Mouse (Mus musculus) thymus, postnatal 14 days (tissue): Measurements from ENCODE around the gene Rab42.
A peak's percentile ranks its signal among the peaks of the same experiment; 100 is the strongest.

Experiments
- DNase-seq: peaks from one replicate; pipeline ENCODE4 v3.0.0; 2021

Gene Rab42

DNA sequence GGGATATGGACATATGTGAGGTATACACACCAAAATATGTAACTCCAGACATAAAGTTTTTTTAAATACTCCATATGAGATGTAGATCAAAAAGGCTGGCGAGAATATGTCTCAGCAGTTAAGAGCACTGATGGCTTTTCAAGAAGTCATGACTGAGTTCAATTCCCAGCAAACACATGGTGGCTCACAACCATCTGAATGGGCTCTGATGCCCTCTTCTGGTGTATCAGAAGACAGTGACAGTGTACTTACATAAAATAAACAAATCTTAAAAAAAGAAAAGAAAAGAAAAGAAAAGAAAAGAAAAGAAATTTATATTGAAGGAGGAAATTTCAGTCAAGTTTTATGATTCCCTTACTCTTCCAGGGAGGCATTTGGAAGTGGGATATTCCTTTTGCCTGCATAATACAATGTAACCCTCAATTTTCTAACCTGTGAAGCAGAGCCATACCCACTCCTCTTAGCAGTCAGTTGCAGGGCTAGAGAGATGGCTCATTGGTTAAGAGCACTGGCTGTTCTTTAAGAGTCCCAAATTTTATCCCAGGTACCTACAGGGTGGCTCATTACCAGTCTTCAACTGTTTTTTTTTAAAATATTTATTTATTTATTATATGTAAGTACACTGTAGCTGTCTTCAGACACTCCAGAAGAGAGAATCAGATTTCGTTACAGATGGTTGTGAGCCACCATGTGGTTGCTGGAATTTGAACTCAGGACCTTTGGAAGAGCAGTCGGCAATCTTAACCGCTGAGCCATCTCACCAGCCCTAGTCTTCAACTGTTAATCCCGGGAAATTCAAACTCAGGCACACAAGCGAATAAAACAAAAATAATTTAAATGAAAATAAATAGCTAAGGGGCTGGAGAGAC is 34.1 kb downstream of the Rab42 start:
- DNase-seq: peak; percentile 31

DNA sequence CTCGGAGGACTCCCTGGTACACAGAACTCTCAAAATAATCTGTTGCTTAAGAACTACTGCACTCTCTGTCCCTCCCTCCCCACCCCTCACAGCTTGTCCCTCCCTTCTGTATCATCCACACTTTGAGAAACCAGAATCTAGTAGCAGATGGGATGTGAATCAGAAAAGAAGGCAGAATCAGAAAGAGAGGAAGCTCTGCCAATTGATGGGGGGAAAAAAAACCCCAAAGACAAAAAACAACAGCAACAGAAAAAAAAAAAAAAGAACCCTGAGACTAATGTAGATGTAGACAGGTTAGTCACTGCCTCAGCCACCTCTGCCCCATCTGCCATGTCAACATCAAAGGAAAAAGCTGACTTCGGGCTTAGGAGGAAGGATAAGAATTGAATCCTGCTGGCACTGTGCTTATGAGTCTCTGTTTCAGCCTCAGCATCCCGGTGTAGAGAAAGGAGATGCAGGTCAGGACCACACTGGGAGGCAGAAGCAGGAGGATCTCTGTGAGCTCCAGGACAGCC is 36.3 kb downstream of the Rab42 start:
- no peak for DNase-seq

DNA sequence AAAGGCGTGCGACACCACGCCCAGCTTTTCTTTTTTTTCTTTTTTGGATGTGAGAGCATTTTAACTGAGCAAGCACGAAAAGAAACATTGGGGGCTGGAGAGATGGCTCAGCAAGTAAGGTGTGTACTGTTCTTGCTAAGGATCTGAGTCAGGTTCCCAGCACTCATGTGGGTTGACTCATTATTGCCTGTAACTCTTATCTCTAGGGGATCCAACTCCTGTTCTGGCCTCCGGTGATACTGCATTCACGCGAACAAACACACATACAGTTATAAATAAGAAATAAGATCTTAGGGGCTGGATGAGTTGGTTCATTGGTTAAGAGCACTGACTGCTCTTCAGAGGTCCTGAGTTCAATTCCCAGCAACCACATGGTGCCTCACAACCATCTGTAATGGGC is 39.9 kb downstream of the Rab42 start:
- DNase-seq: no peak

DNA sequence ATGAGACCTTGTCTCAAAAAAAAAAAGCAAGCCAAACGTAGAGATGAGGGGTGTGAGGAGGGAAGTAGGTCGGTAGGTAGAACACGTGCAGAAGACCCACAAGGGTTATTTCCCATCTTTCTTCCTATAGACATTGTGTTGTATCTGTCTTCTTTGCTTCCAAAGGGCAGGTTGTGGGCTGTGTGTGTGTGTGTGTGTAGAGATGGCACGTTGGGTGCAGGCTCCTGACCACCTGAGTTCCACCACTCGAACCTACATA is 40.9 kb downstream of the Rab42 start:
- DNase-seq: no peak

DNA sequence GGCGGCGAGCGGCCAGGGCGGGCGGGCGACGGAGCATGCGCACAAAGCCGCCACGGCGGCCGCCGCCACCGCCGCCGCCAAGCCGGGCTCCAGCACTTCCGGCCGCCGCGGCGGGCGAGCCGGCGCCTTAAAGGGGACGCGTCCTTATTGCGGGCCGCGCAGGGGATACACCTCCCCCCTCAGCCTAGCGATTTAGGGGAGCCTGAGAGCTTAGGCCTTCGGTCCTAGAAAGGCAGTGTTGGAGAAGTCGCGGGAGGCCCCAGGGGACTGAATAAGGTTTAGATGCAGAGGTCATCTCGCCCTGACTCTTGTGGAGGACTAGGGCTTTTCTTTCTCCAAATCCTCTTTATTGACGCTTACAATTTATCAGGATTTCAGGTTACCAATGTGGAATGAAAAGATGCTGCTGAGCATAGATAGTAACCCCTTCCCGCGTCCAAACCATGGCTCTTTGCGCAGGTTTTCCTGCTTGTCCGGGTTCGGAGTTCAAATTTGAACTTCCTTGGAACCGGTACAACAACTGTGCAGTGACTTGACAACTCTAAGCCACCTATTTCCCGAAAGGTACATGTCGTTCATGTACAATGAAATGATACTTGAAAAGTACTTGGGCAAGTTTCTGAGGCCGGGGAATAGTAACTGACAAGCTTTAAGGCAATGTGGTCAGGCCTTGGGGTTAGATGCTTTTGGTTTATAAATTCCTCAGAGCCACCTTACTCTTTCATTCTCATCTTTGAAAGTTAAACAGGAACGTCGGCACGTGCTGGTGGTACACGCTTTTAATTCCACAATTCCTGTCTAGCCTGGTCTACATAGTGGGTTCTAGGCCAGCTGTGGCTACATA is 41.4 kb downstream of the Rab42 start, which contains the start of gene Gmeb1:
Gmeb1 (minus strand) TSS at position 89 of the 844 bp plus-strand sequence.
- DNase-seq: peak; percentile 87

DNA sequence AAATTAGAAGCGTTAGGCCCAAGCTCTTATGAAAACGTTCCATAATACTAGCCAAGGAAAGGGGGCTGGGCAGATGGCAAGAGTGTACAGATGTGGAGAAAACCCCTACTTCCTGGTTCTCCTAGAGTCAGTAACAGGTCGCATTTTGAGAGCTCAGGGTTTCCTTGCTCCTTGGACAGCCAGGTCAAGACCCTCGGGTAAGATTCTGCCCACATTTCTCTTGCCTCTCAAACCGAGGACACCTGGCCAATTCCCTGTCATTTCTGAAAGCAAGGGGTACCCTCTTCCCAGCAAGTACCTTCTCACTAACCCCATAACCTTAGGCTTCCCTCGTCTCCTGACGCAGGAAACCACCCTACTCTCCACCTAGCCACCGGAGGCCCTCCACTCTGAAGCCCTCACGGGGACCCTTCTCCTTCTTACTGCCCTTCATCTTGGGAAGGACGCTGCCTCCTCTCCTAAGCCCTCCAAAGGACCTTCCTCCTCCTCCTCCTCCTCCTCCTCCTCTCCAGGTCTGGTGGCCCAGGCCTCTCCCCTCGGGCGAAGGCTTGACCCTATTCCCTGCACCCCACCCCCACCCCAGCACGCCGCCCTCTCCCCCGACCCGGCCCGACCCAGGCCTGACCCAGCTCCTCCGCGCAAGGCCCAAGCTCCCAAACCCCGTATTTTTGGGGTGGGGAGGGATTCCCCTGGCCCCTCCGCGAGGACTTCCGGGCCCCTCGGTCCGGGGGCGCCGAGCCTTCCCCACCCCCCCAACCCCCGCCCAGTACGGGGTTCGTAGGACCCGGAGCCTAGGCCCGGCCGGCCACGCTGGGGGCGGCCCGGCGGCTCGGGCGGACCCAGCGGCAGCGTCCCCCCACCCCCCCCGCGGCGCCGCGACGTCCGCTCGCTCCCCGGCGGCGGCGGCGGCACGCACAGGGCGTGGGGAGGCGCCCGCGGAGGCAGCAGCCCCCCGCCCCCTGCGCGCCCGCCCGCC is 42.5 kb downstream of the Rab42 start:
- DNase-seq: peak; percentile 62

DNA sequence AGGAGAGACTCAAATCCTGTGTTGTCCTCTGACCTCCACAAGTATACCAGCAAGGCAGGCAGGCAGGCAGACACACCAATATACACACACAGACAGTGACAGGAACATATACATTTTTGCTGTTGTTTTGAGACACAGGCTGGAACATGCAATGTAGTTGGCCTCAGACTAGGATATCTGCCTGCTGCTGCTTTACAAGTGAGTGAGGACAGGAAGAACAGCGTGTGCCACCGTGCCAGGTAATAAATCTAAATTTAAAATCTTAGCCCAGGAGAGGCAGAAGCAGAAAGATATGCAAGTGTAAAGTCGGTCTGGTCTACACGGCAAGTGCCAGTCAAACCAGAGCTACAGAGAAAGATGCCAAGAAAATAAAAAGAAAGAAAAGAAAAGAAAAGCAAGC is 43.9 kb downstream of the Rab42 start:
- DNase-seq: no peak

DNA sequence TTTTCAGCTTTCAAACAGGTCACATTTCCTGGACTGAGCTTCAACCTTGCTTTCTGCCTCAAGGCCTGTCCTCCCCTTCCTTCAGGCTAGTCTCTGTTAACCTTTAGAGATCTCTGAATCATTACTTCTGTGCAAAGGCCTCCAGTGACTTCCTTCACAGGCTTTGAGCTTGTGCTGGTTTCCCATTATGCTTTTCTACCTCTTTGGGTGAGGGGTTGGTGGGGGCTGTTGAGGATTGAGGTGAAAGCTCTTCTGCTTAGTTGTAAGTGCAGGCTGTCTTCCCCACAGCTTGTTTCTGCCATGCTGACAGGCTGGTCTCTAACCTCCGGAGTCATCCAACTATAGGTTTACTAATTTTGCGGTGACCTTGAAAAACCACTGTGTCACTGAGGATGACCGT is 46.8 kb downstream of the Rab42 start:
- DNase-seq: no peak

DNA sequence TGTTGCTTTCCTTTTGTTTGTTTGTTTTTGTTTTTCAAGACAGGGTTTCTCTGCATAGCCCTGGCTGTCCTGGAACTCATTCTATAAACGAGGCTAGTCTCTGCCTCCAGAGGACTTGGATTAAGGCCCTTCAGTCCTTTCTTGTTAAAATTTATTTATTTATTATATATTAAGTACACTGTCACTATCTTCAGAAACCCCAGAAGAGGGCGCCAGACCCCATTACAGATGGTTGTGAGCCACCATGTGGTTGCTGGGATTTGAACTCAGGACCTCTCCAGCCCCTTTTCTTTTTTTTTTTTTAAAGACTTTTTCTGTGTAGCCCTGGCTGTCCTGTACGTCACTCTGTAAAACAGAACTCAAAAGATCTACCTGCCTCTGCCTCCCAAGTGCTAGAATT is 48.2 kb downstream of the Rab42 start:
- DNase-seq: peak; percentile 20

DNA sequence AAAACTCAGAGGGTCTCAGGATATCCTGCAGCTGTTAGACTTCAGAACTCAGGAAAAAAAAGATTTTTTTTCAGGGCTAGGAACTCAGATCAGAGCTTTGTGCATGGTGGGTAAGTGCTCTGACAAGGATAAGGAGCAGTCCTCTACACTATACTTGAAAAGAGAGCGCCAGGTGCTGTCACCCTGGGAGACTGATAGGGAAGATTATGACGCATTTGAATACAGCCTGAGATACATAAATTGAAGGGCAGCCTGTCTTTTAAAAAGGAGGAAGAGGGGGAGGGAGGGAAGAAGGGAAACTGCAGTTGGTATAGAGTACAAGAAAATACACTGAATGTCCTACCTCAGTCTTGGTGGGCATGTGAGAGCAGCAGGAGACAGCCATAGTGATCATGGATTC is 49.6 kb downstream of the Rab42 start:
- no peak for DNase-seq

DNA sequence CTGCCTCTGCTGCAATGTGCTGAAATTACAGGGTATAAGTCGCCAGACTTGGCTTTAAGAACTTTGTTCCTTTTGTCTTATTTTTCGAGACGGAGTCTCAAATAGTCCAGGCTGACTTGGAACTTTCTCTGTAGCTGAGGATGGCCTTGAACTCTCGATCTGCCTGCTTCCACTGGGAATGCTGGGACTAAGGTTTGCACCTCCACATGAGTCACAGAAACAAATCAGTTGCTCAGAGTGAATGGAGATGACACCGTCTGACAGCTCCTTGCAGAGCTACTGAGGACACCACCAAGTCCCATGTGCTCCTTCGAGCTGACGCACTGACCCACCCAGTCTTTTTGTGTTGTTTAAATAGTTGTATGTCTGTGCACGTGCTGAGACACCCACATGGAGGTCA is 50.1 kb downstream of the Rab42 start:
- no peak for DNase-seq
